Mouse (Mus musculus): ENCODE measurements at regions not wholly inside any gene's neighbourhood (a gene's known extent, or its start where the extent isn't known, plus 50 kb on each side); places are given as distances from the start of the nearest gene placed in this dataset.

DNA sequence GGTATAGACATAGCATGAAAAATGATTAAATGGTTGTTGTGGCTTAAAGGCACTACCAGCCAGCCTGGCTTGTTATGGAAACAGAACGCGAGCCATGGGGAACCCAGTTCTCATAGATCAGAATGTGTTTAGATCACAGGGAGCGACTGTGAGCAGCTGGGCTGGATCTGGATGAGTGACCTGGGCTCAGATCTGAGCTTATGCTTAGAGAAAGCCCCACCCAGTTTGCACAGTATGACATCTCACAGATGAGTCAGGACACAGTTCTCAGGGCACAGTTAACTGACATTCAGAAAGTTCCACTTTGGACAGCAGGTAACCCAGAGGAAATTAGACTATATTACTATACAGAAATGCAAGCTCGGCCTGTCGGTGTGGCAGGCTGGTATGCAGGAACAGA lies 255.5 kb downstream of the Gm10260 start:
- no peak for TF ChIP-seq POLR2A (IDR thresholded peaks at IDR 0.05; ENCODE audit: low read depth, low read length)
- no peak for TF ChIP-seq CTCF (IDR thresholded peaks at IDR 0.05; ENCODE audit: borderline replicate concordance, insufficient read depth, low read length)
